Comparison of ENCODE assay signal across 8 mouse cellular contexts in the genomic region with DNA sequence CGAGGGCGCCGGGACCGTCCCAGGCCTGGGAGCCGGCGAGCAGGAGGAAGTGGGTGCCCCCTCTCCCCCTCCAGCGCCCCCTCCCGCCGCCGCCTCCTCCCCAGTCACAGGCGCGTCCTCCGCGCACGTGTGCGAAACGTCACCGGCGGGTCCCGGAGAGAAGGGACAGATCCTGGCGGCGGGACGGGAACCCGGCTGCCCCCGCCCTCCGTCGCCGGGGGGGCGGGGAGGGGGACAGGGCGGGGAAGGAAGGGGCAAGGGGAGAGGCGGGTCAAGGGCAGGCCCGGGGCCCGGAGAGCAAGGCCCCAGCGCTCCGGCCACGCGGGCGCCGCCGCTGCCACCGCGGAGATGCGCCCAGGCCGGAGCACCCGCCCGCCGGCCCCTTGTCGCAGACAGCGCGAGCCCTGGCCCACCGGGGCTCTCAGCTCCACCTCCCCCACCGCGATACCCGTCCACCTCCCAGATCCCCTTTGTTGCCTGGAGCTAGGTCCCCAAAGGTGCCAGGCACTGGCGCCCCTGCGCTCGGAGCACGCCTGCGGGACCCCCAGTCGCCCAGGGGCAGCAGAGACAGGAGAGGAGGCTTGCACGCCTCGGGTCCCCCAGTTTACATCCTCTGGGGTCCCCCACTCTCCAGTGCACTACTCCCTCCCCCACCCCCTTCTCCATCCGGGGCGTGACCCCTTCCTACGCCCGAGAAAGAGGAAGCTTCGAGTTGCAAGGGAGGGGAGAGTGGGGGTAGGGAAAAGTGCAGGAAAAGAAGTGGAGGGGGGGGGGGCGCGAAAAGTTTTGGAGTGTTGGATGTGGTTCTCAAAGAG. TPM values are rescaled to one million over a fixed set of nuclear protein-coding genes. Genes with fewer than 3 reads are reported as not detected.
DNase-seq lines count a peak whose midpoint lies in the region; ATAC-seq and TF ChIP-seq lines count a peak whose summit lies in the region.

No protein-coding gene starts in this region.

- no peak overlapping the region for H3K27ac ChIP-seq in cerebellum, adult 2 months (ENCODE audit: insufficient read depth, low read length)
- peak overlapping the region; percentile 94 for H3K27ac ChIP-seq in hindbrain, embryonic 11.5 days (ENCODE audit: low read depth, low read length)

- H3K27me3 ChIP-seq in G1E (ENCODE audit: insufficient read depth, low read length): no peaks in the 10 kb centered on the region
- no peaks in the 10 kb centered on the region for H3K27me3 ChIP-seq in cerebellum, adult 2 months (ENCODE audit: control insufficient read depth, insufficient read depth, low read length)
- no peaks in the 10 kb centered on the region for H3K27me3 ChIP-seq in hindbrain, embryonic 11.5 days (ENCODE audit: control insufficient read depth, insufficient read depth, low read length)

- peak; percentile 16; the same call in 1 of the 2 replicates for ATAC-seq in G1E (ENCODE audit: extremely low read depth, insufficient number of reproducible peaks, low FRiP score, poor library complexity, severe bottlenecking)
- ATAC-seq in hindbrain, embryonic 11.5 days (ENCODE audit: low FRiP score): peak; percentile 50

- peak overlapping the region; percentile 80 for H3K4me2 ChIP-seq in hindbrain, embryonic 11.5 days (replicated peaks; ENCODE audit: low read depth, low read length)

- peaks cover 28% of the 10 kb centered on the region for H3K36me3 ChIP-seq in G1E (replicated peaks)
- H3K36me3 ChIP-seq in hindbrain, embryonic 11.5 days (ENCODE audit: control insufficient read depth, insufficient read depth, low read length): no peaks in the 10 kb centered on the region

- TF ChIP-seq POLR2A in cerebellum, adult 2 months (IDR thresholded peaks at IDR 0.05; ENCODE audit: borderline replicate concordance, insufficient read depth, low read length): no peak

- peak overlapping the region; percentile 99 for H3K9ac ChIP-seq in hindbrain, embryonic 11.5 days (ENCODE audit: low read depth, low read length)

- no peaks in the 10 kb centered on the region for H3K9me3 ChIP-seq in G1E (replicated peaks)
- H3K9me3 ChIP-seq in hindbrain, embryonic 11.5 days (ENCODE audit: control insufficient read depth, low read length): no peaks in the 10 kb centered on the region

- peak; percentile 87 for DNase-seq in G1E (ENCODE audit: low spot score)
- DNase-seq in cerebellum, adult 2 months: peak; percentile 66 to 71
- peak; percentile 78 to 81 for DNase-seq in frontal cortex, postnatal 10 days (ENCODE audit: low spot score in 2 of 2)
- DNase-seq in hindbrain, embryonic 11.5 days (ENCODE audit: low spot score): peak; percentile 83
- peak; percentile 60 to 66 for DNase-seq in layer of hippocampus, postnatal 25 days (ENCODE audit: extremely low spot score in 1 of 2, low spot score in 1 of 2)
- peak; percentile 83 for DNase-seq in lung, postnatal 14 days
- peak; percentile 58 for DNase-seq in ovary, postnatal 14 days (ENCODE audit: low spot score)
- DNase-seq in thymus, postnatal 14 days: peak; percentile 93

- WGBS in cerebellum, adult 2 months: 1% methylated on average over 42 of the region's 69 CpGs
- under 1% methylated on average over 36 of the region's 69 CpGs for WGBS in hindbrain, embryonic 11.5 days

- H3K4me1 ChIP-seq in G1E (ENCODE audit: insufficient read depth, low read depth, low read length): peaks cover 30% of the 10 kb centered on the region
- no peaks in the 10 kb centered on the region for H3K4me1 ChIP-seq in cerebellum, adult 2 months (ENCODE audit: control insufficient read depth, insufficient read depth, low read length)
- peaks cover 3% of the 10 kb centered on the region; the same call in 1 of the 2 replicates for H3K4me1 ChIP-seq in hindbrain, embryonic 11.5 days (replicated peaks; ENCODE audit: control insufficient read depth, insufficient read depth, low read length)

- H3K4me3 ChIP-seq in G1E (ENCODE audit: low read depth, low read length): peak overlapping the region; percentile 94
- H3K4me3 ChIP-seq in cerebellum, adult 2 months (replicated peaks; ENCODE audit: insufficient read depth, low read depth, low read length): peak overlapping the region; percentile 61
- H3K4me3 ChIP-seq in hindbrain, embryonic 11.5 days (ENCODE audit: low read depth, low read length): peak overlapping the region; percentile 69

- no peak for TF ChIP-seq CTCF in G1E (IDR thresholded peaks at IDR 0.05; ENCODE audit: low read depth, low read length)
- no peak for TF ChIP-seq CTCF in cerebellum, adult 2 months (IDR thresholded peaks at IDR 0.05; ENCODE audit: borderline replicate concordance, insufficient read depth, low read depth, low read length)

RNA-seq across cellular contexts. Expression of gene E2f3, which starts 1.4 kb away (rescaled TPM):
- 15.5 and 19.8 TPM in 2 replicates for total RNA-seq in G1E (2014; fragmentation: Nextera tagmentation)
- 13.0 and 15.4 TPM in 2 replicates for total RNA-seq in G1E (2017)
- 15.5 and 20.0 TPM in 2 replicates for polyA plus RNA-seq in G1E (2012)
- polyA plus RNA-seq in cerebellum, adult 2 months (2012; rRNA removed): 10.0 and 10.9 TPM in 2 replicates
- 13.0 and 13.3 TPM in 2 replicates for polyA plus RNA-seq in hindbrain, embryonic 11.5 days (2014; fragmentation: Nextera tagmentation; extraction: Ambion mirVana)
- 10 to 100 TPM; 24.2 to 25.6 TPM for total RNA-seq in layer of hippocampus, postnatal 25 days (2021)
